Mouse (Mus musculus) ES-E14 (cell line): ENCODE data around the gene Rpl26. TPM values are rescaled to one million over a fixed set of nuclear protein-coding genes. Genes with fewer than 3 reads are reported as not detected.
"Not testable (repeated sequence)": the region's sequence is repeated elsewhere in the genome, so short reads cannot be mapped to it uniquely, and the experiment has no call there.

Experiments used
- DNase-seq: peaks from one replicate; pipeline ENCODE4 v3.0.0-alpha.2; 2013; ENCODE audit warnings: low read depth, low spot score
- H3K27ac ChIP-seq: 2 replicates; pipeline ENCODE4 v1.5.1; 2012; ENCODE audit warnings: low read depth, mild to moderate bottlenecking, low read length, moderate library complexity, mixed read lengths; ENCODE audit not compliant: poor library complexity, insufficient read depth, severe bottlenecking
- H3K36me3 ChIP-seq: 2 replicates; pipeline ENCODE4 v1.6.1; 2012; ENCODE audit warnings: mild to moderate bottlenecking, low read length, moderate library complexity, mixed read lengths; ENCODE audit not compliant: control insufficient read depth, poor library complexity, insufficient read depth, severe bottlenecking
- H3K4me1 ChIP-seq, 2 experiments: fragments of 150-350 bp in 1 of 2; sonication (generic) in 1 of 2; 2 replicates each; pipeline ENCODE4 v1.6.1; 2012; ENCODE audit warnings: low read length in 2 of 2, mild to moderate bottlenecking in 1 of 2, mixed read lengths in 1 of 2; ENCODE audit not compliant: control insufficient read depth in 2 of 2, insufficient read depth in 2 of 2, poor library complexity in 1 of 2
- H3K4me3 ChIP-seq, 2 experiments: fragments of 150-350 bp in 1 of 2; sonication (generic) in 1 of 2; 2 replicates each; pipeline ENCODE4 v1.5.1; 2012; ENCODE audit warnings: low read length in 2 of 2, low read depth in 1 of 2, mild to moderate bottlenecking in 1 of 2, mixed read lengths in 1 of 2; ENCODE audit not compliant: insufficient read depth in 1 of 2, poor library complexity in 1 of 2, severe bottlenecking in 1 of 2
- H3K9ac ChIP-seq: 2 replicates; pipeline ENCODE4 v1.6.1; 2012; ENCODE audit warnings: low read depth, mild to moderate bottlenecking, low read length, mixed read lengths; ENCODE audit not compliant: poor library complexity, insufficient read depth, severe bottlenecking
- H3K9me3 ChIP-seq: fragments of 150-350 bp; sonication (generic); 2 replicates; pipeline ENCODE4 v1.6.1; 2012; ENCODE audit warnings: low read depth, mild to moderate bottlenecking, low read length; ENCODE audit not compliant: control insufficient read depth, insufficient read depth
- CHD2 ChIP-seq: IDR thresholded peaks from 2 replicates; pipeline ENCODE4 v1.6.1; 2014; ENCODE audit warnings: mild to moderate bottlenecking, low read depth, low read length, inconsistent platforms
- HCFC1 ChIP-seq: IDR thresholded peaks from 2 replicates; pipeline ENCODE4 v1.6.1; 2012; ENCODE audit warnings: low read length, inconsistent platforms, borderline replicate concordance; ENCODE audit not compliant: insufficient read depth
- MAFK ChIP-seq: IDR thresholded peaks from 2 replicates; pipeline ENCODE4 v1.6.1; 2014; ENCODE audit warnings: mild to moderate bottlenecking, low read depth, low read length, inconsistent platforms; ENCODE audit not compliant: insufficient read depth
- ZC3H11A ChIP-seq: IDR thresholded peaks from 2 replicates; pipeline ENCODE4 v1.6.1; 2012; ENCODE audit warnings: low read depth, mild to moderate bottlenecking, inconsistent platforms, low read length, borderline replicate concordance
- ZNF384 ChIP-seq: IDR thresholded peaks from 2 replicates; pipeline ENCODE4 v1.6.1; 2012; ENCODE audit warnings: low read depth, low read length, inconsistent platforms
- in situ Hi-C, 2 experiments: fragments of 600-800 bp; cut with MboI; formaldehyde crosslinking; loops; one replicate each; pipeline ENCODE4 v1.15.1; 2025; ENCODE audit warnings: low sequenced_read_pairs in 2 of 2, inconsistent platforms in 1 of 2; ENCODE audit not compliant: unreplicated experiment in 2 of 2
- total RNA-seq: library from RNA; depleted of rRNA; stranded (reverse); fragments of 300-350 nt; gene quantifications from 2 replicates; pipeline ENCODE4 v1.2.3, GENCODE M21; 2012

Rpl26 gene
- total RNA-seq, 1 experiment = 2,753 TPM

- no peak for DNase-seq
- in situ Hi-C loops = no loop called here
- H3K9ac ChIP-seq = no peak within 1 kb of the TSS
- H3K27ac ChIP-seq = no peak within 1 kb of the TSS
- H3K9me3 ChIP-seq = no peaks in the 10 kb centered on the region
- H3K36me3 ChIP-seq = no peaks in the 10 kb centered on the region
- TF ChIP-seq HCFC1 = no peak
- no peak for TF ChIP-seq MAFK
- TF ChIP-seq ZNF384 = no peak
- TF ChIP-seq CHD2 = no peak
- TF ChIP-seq ZC3H11A = no peak
- peaks cover 0 to 3% of the 10 kb centered on the region in 2 experiments; a peak in 1 of 4 replicates for H3K4me1 ChIP-seq
- H3K4me3 ChIP-seq = no peak within 1 kb of the TSS
Measured at GRCm38 (mm10) chr11:68926981-68927380, 25.6 kb downstream of the Rpl26 start, which contains the start of gene Odf4. Gene Odf4 (minus strand): TSS chr11:68927081.

GRCm38 (mm10) chr11:68929947-68930346 is 28.6 kb downstream of the Rpl26 start:
- in situ Hi-C loops = no loop called here
- TF ChIP-seq MAFK (no peak), ZNF384 (no peak), HCFC1 (no peak), ZC3H11A (no peak), CHD2 (no peak)
- peaks cover 0 to 3% of the 10 kb centered on the region in 2 experiments; a peak in 1 of 4 replicates for H3K4me1 ChIP-seq
- H3K9me3 ChIP-seq = no peaks in the 10 kb centered on the region
- H3K9ac ChIP-seq = no peak overlapping the region
- H3K4me3 ChIP-seq = no peak overlapping the region
- DNase-seq = no peak
- H3K36me3 ChIP-seq = no peaks in the 10 kb centered on the region
- H3K27ac ChIP-seq = no peak overlapping the region

GRCm38 (mm10) chr11:68933885-68934507 is 32.6 kb downstream of the Rpl26 start:
- TF ChIP-seq ZNF384 (no peak), ZC3H11A (no peak), CHD2 (no peak), MAFK (no peak), HCFC1 (no peak)
- Histone ChIP-seq H3K9me3 (no peaks in the 10 kb centered on the region), H3K36me3 (no peaks in the 10 kb centered on the region), H3K27ac (no peak overlapping the region), H3K4me3 (no peak overlapping the region), H3K4me1 (no peaks in the 10 kb centered on the region), H3K9ac (no peak overlapping the region)
- DNase-seq = no peak
- in situ Hi-C loops = no loop called here

- H3K27ac ChIP-seq, H3K9me3 ChIP-seq, H3K4me1 ChIP-seq, H3K9ac ChIP-seq, DNase-seq, H3K36me3 ChIP-seq, H3K4me3 ChIP-seq, in situ Hi-C loops: not testable (repeated sequence)
Measured at GRCm38 (mm10) chr11:68936951-68937350, 35.6 kb downstream of the Rpl26 start.
